Mouse (Mus musculus) embryo, embryonic 11.5 days (tissue): ENCODE measurements around the gene Mst1.

ENCODE experiments used
- DNase-seq: peaks from one replicate; pipeline ENCODE4 v3.0.0-alpha.2; 2012; ENCODE audit warnings: low read depth, low spot score

The Mst1 gene

DNA sequence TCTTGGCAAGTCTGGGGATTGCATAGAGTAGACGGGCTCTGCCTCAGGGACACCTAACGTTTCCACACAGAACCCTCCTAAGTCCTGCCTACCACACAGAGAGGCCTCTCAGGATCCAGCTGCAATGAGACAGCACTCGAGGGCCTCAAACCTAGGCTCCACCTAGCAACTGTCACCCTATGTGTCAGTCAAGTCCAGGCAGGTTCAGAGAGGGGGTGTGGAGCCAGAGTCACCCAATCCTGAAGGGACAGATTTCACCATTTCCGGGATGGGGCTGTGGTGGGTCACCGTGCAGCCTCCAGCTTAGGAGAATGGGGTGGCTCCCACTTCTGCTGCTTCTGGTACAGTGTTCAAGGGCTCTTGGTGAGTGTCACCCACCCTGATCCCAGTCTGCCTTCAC, at the start of gene Mst1:
Mst1 (plus strand) TSS at position 269 of the 400 bp plus-strand sequence.
- DNase-seq = no peak

DNA sequence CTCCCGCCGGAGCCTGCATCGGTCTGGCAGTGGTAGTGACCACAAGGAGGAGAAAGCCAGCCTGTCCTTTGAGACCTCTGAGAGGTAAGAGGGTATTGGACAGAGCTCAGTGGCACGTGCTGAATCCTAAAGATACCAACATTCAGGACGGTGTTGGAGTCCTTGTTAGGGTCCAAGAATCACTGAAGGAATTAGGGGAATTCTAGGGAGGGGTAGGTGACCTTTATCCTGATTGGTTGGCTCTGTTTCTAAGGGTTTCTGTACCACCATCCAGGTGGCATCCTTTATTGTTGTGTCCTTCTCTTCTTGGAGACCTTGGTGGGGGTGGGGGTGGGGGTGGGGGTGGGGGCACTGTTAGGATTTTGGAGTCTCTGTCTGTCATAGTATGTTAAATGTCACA, 48.1 kb upstream of the Mst1 start:
- no peak for DNase-seq

GRCm38 (mm10) chr9:108035331-108036156, 44.7 kb upstream of the Mst1 start:
- no peak for DNase-seq

GRCm38 (mm10) chr9:108044751-108045492, 35.3 kb upstream of the Mst1 start:
- no peak for DNase-seq

DNA sequence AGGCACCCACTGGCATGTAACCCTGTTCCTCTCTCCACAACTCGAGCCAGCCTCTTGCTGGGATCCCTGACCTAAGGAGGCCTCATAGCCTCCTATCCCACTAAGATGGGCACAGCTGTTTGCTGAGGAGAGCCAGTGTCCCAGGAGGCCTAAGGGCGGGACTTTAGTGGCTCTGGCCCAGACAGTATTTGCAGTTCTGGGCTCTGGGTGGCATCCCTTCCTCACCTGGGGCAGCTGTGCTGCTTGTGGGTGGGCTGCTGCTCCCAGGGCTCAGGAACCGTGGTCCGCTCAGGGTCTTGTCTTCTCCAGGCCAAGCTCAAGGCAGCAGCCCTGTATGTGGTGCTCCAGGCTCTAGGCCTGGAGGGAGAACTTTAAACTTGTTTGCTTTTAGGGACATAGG, 33.7 kb upstream of the Mst1 start:
- no peak for DNase-seq

DNA sequence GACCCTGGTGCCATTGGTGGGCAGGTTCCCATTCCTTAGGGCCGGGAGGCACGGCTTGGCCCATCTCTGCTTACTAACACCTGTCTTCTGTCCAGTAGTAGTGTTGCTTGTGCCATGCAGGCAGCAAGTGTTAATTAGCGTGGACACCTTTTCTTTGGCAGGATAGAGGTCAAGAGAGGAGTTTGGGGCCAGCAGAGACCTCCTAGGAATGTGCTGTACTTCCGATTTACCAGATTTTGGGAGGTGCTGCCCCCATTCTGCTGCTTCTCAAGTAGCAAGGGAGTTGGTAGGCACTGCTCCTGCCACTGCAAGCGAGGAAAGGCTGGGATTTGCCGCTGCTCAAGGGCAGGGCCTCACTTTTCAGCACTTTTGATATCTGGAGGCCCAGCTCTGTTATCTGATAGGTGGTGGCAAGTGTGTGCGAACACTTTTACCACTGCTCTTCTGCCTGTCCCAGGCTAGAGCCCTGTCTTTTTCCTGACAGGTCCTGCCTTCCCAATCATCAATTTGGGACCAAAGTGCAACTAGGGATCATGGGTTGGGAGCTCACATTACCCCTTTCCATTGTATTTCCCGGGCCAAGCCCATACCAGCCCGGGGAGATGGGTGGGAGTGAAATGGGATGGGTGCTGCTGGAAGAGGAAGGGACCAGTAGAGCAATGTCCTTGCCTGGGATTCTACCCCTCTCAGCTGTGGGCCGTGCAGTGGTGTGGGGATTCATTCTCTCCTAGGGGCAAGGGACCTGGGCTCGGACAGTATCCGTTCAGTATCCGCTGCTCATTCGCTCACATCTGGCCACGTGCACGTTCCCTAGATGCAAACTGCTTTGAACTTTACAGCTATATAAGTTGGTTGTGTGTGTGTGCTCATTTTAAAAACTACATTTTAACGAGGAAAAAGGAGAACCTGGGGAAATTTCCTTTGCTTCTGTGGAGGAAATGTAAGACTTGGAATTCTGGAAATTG, 32.4 kb upstream of the Mst1 start:
- DNase-seq = no peak

DNA sequence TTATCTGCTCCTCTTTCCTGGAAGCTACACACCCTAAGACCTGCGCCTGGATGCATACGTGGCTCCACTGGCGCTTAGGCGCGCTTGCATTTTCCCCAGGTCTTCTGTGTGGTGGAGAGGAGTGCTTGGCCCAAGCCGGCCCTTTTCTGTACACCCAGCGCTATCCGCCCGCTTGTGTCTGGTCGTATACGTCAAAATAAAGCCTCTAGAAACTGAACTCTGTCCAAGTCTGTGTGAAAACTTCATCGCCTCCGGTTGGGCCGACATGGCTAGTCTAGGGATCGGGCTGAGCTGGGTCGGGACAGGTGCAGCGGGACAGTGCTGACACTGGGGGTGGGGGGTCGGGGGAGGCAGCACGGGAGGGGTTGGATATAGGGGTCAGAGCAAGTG, 31.7 kb upstream of the Mst1 start:
- DNase-seq = no peak

DNA sequence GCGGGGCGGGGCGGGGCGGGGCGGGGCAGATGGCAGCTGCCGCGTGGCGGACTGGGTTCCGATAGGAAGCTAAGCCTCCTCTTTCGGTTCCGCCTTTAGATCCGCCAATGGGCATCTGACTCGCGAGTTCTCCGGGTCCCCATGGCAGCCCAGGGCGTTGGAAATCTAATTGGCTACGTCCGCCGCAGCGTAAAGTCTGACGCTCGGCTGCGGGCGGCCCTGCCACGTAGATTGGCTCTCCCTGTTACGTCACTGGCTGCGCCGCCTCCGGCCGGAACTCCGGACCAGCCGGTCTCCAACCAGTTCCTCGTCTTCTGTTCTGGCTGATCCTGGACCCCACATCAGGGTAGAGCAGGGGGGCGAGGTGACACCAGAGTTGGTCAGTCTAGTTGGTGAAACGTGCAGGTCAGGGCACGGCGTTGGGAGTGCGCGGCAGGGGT, 31.2 kb upstream of the Mst1 start, which contains the start of gene Gmppb:
Gmppb (plus strand) TSS at position 227 of the 440 bp plus-strand sequence.
- DNase-seq = peak; percentile 91

- no peak for DNase-seq
These were observed 30.5 kb upstream of the Mst1 start for GRCm38 (mm10) chr9:108049561-108050251.

GRCm38 (mm10) chr9:108051184-108051930, 28.9 kb upstream of the Mst1 start:
- no peak for DNase-seq

- DNase-seq = no peak
These were observed 28.4 kb upstream of the Mst1 start for GRCm38 (mm10) chr9:108051931-108052220.

DNA sequence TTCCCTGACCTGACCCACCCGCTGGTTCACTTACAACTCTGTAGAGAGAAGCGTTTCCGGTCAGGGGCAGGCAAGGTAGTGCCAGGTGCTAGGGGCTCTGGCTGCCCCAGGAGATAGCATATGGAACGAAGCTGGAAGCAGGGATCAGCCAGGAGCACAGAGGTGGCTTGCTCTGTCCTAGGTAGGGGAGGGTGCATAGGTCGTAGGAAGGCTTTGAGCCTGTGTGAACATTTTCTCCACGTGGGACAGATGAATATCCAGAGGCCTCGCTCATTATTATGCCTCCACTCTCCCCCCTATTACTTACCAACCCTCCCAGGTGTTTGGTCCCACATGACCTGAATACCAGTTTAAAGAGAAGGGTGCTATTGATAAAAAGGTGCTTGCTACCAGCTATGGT, 27.8 kb upstream of the Mst1 start:
- DNase-seq = no peak

GRCm38 (mm10) chr9:108052885-108053664, 27.2 kb upstream of the Mst1 start, which contains the start of gene Amigo3:
Amigo3 (plus strand) TSS chr9:108053159.
- DNase-seq = peak; percentile 90

DNA sequence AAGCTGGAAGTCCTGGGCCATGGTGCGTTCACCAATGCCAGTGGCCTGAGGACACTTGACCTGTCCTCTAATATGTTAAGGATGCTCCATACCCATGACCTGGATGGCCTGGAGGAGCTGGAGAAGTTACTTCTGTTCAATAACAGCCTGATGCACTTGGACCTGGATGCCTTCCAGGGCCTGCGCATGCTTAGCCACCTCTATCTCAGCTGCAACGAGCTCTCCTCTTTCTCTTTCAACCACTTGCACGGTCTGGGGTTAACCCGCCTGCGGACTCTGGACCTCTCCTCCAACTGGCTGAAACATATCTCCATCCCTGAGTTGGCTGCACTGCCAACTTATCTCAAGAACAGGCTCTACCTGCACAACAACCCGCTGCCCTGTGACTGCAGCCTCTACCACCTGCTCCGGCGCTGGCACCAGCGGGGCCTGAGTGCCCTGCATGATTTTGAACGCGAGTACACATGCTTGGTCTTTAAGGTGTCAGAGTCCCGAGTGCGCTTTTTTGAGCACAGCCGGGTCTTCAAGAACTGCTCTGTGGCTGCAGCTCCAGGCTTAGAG, 26.5 kb upstream of the Mst1 start:
- DNase-seq = no peak

GRCm38 (mm10) chr9:108054331-108055040, 25.8 kb upstream of the Mst1 start:
- no peak for DNase-seq

- no peak for DNase-seq
These were observed 25.2 kb upstream of the Mst1 start for GRCm38 (mm10) chr9:108055061-108055460.

DNA sequence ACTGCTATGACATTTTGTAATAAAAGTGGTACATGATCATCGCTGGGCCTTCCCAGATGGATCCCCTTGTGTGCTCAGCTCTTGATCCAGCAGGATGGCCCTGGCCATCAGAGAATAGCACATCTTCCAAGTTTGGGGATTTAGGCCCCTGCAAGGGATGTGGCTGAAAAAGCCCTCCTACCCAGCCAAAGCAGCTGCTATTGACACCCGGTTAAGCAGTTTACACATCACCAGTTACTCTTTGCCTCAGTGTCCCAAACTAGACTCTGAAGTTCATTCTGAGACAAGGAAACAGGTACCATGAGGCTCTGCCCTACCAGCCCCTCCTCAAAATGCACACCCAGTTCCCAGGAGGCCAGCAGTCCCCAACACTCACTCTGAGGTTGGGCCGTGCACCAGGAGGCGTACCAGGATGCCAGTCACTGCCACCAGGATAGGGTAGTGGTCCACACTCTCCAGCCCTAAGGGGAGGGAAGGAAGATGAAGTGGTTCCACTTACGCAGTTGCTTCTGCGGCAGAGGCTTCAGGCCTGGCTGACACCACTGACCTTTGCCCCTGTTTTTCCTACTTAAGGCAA, 24.5 kb upstream of the Mst1 start:
- DNase-seq = no peak
